Mouse (Mus musculus): ENCODE measurements around the gene Mybpc2. TPM values are rescaled to one million over a fixed set of nuclear protein-coding genes. Genes with fewer than 3 reads are reported as not detected.

Mybpc2 gene
- polyA plus RNA-seq, 2 experiments, result 0.03 to 0.15 TPM

DNA sequence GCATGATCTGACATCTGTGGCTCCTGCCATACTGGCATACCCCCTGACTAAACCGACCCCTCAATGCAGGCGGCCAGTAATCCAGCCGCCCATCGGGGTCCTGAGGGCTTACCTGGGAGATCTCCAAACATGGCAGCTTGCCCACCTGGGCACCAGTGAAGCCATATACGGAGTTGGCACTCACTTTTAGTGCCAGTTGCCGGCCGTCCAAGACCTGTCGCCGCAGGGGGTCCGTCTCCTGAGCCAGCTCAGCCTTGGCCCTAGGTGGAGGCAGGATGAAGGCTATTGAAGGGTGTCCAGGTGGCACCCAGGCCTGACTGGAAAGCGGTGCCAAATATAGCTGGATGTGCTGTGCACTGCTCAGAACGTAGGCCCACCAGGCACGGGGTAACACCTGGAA is 13.0 kb upstream of the Mybpc2 start:
- Histone ChIP-seq H3K4me2 (replicated peaks; ENCODE audit: low read depth, low read length, severe bottlenecking) (no peak overlapping the region), H3K4me3 (replicated peaks; ENCODE audit: low read length) (no peak overlapping the region), H3K4me1 (ENCODE audit: control insufficient read depth, insufficient read depth, low read length) (no peaks in the 10 kb centered on the region), H3K36me3 (ENCODE audit: control insufficient read depth, insufficient read depth, low read length) (peaks cover 97% of the 10 kb centered on the region), H3K9me3 (ENCODE audit: control insufficient read depth, low read length) (no peaks in the 10 kb centered on the region), H3K9ac (ENCODE audit: low read depth, low read length, severe bottlenecking) (no peak overlapping the region), H3K27me3 (ENCODE audit: control insufficient read depth, insufficient read depth, low read length) (no peaks in the 10 kb centered on the region), H3K27ac (replicated peaks; ENCODE audit: low read depth, low read length) (no peak overlapping the region)
- DNase-seq (ENCODE audit: low spot score) (no peak), ATAC-seq (ENCODE audit: low FRiP score, low read depth) (no peak)
- WGBS, result 89% methylated on average over 13 of the region's 13 CpGs
- no peak for TF ChIP-seq POLR2A (IDR thresholded peaks at IDR 0.05; ENCODE audit: borderline replicate concordance, extremely low read depth, insufficient read depth, insufficient read length)

DNA sequence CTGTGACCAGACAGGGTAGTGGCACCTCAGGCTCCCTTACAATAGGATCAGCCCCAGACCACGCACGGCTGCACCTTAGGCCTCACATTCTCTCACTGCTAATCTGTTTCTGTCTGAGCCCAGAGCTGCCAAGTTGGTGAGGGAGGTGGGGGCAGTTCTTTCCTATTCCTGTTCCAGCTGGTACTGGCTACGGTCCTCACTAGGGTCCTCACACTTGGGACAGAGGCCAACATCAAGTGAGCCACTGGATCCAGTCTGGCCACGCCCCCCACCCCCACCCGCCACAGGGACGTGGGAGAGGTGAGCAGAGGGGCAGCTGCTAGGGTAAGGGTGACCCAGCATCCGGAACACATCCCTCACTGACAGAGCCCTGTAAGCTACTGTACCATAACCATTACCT is 12.6 kb upstream of the Mybpc2 start:
- H3K27me3 ChIP-seq (ENCODE audit: control insufficient read depth, insufficient read depth, low read length), result no peaks in the 10 kb centered on the region
- no peak overlapping the region for H3K9ac ChIP-seq (ENCODE audit: low read depth, low read length, severe bottlenecking)
- H3K4me1 ChIP-seq (ENCODE audit: control insufficient read depth, insufficient read depth, low read length), result no peaks in the 10 kb centered on the region
- H3K4me3 ChIP-seq (replicated peaks; ENCODE audit: low read length), result no peak overlapping the region
- no peak overlapping the region for H3K4me2 ChIP-seq (replicated peaks; ENCODE audit: low read depth, low read length, severe bottlenecking)
- H3K27ac ChIP-seq (replicated peaks; ENCODE audit: low read depth, low read length), result no peak overlapping the region
- no peak for TF ChIP-seq POLR2A (IDR thresholded peaks at IDR 0.05; ENCODE audit: borderline replicate concordance, extremely low read depth, insufficient read depth, insufficient read length)
- H3K9me3 ChIP-seq (ENCODE audit: control insufficient read depth, low read length), result no peaks in the 10 kb centered on the region
- ATAC-seq (ENCODE audit: low FRiP score, low read depth) (no peak), DNase-seq (ENCODE audit: low spot score) (no peak)
- WGBS, result 83% methylated on average over 7 of the region's 7 CpGs
- peaks cover 96% of the 10 kb centered on the region for H3K36me3 ChIP-seq (ENCODE audit: control insufficient read depth, insufficient read depth, low read length)

DNA sequence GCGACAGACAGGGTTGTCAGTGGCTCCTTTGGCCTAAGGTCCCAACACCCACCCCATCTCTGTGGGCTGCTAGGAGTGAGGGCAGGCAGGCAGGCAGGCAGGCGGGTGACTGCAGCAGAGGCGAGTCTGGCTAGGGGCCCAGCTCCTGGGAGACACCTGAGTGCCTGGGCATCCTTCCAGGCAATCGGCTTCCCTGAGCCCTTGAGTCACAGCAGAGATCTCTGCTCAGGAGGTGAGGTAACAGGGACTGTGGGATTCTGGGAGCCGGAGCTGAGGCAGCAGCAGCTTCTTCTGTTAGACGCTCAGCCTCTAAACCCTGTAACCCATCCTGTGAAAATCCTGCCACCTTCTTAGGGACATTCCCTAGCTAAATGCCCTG is 12.1 kb upstream of the Mybpc2 start:
- no peak overlapping the region for H3K4me3 ChIP-seq (replicated peaks; ENCODE audit: low read length)
- no peak overlapping the region for H3K4me2 ChIP-seq (replicated peaks; ENCODE audit: low read depth, low read length, severe bottlenecking)
- H3K9me3 ChIP-seq (ENCODE audit: control insufficient read depth, low read length), result no peaks in the 10 kb centered on the region
- no peaks in the 10 kb centered on the region for H3K27me3 ChIP-seq (ENCODE audit: control insufficient read depth, insufficient read depth, low read length)
- H3K9ac ChIP-seq (ENCODE audit: low read depth, low read length, severe bottlenecking), result no peak overlapping the region
- DNase-seq (ENCODE audit: low spot score) (no peak), ATAC-seq (ENCODE audit: low FRiP score, low read depth) (no peak)
- peaks cover 92% of the 10 kb centered on the region for H3K36me3 ChIP-seq (ENCODE audit: control insufficient read depth, insufficient read depth, low read length)
- no peak for TF ChIP-seq POLR2A (IDR thresholded peaks at IDR 0.05; ENCODE audit: borderline replicate concordance, extremely low read depth, insufficient read depth, insufficient read length)
- H3K27ac ChIP-seq (replicated peaks; ENCODE audit: low read depth, low read length), result no peak overlapping the region
- no peaks in the 10 kb centered on the region for H3K4me1 ChIP-seq (ENCODE audit: control insufficient read depth, insufficient read depth, low read length)
- 89% methylated on average over 6 of the region's 6 CpGs for WGBS

- Histone ChIP-seq H3K4me2 (replicated peaks; ENCODE audit: low read depth, low read length, severe bottlenecking) (no peak overlapping the region), H3K4me1 (ENCODE audit: control insufficient read depth, insufficient read depth, low read length) (no peaks in the 10 kb centered on the region), H3K36me3 (ENCODE audit: control insufficient read depth, insufficient read depth, low read length) (peaks cover 85% of the 10 kb centered on the region), H3K9ac (ENCODE audit: low read depth, low read length, severe bottlenecking) (no peak overlapping the region), H3K4me3 (replicated peaks; ENCODE audit: low read length) (no peak overlapping the region), H3K27me3 (ENCODE audit: control insufficient read depth, insufficient read depth, low read length) (no peaks in the 10 kb centered on the region), H3K9me3 (ENCODE audit: control insufficient read depth, low read length) (no peaks in the 10 kb centered on the region), H3K27ac (replicated peaks; ENCODE audit: low read depth, low read length) (no peak overlapping the region)
- ATAC-seq (ENCODE audit: low FRiP score, low read depth), result no peak
- 92% methylated on average over 27 of the region's 27 CpGs for WGBS
- DNase-seq (ENCODE audit: low spot score), result no peak
- no peak for TF ChIP-seq POLR2A (IDR thresholded peaks at IDR 0.05; ENCODE audit: borderline replicate concordance, extremely low read depth, insufficient read depth, insufficient read length)
These were observed 11.5 kb upstream of the Mybpc2 start for GRCm38 (mm10) chr7:44535657-44536589.

DNA sequence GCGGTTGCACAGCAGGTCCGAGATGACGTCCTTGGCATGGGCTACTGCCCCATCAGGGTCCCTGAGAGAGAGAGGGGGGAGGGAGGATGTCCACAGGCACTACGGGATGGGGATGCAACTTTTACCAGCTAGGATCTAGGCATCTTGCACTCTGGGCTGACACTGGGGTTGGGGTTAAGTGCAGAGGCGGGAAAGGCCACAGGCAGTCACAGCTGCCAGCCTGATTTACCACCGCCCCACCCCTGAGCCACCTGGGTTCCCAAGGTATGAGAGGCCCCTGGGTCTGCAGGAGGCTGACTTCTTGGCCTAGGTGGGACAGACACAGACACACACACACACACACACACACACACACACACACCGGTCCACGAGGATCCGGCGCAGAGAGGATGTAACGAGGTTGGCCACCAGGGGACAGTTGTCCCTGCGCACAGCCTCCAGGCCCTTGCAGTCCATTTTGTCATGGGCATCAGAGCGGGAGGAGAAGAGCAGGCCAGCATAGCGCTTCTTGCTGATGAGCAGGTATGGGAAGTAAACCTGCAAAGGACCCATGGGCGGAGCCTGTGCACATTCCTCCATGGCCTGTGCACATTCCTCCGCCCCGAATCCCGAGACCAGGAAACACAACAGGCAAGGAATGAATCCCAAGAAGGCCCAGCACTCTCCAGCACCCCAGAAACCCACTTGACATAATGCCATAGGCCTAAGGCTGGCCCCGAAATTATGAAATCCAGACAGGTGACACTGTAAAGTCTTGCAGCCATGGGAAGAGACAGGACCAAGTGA is 10.4 kb upstream of the Mybpc2 start:
- H3K27me3 ChIP-seq (ENCODE audit: control insufficient read depth, insufficient read depth, low read length), result no peaks in the 10 kb centered on the region
- H3K36me3 ChIP-seq (ENCODE audit: control insufficient read depth, insufficient read depth, low read length), result peaks cover 75% of the 10 kb centered on the region
- DNase-seq (ENCODE audit: low spot score) (no peak), ATAC-seq (ENCODE audit: low FRiP score, low read depth) (no peak)
- H3K9ac ChIP-seq (ENCODE audit: low read depth, low read length, severe bottlenecking), result no peak overlapping the region
- TF ChIP-seq POLR2A (IDR thresholded peaks at IDR 0.05; ENCODE audit: borderline replicate concordance, extremely low read depth, insufficient read depth, insufficient read length), result no peak
- no peaks in the 10 kb centered on the region for H3K4me1 ChIP-seq (ENCODE audit: control insufficient read depth, insufficient read depth, low read length)
- no peak overlapping the region for H3K4me3 ChIP-seq (replicated peaks; ENCODE audit: low read length)
- no peaks in the 10 kb centered on the region for H3K9me3 ChIP-seq (ENCODE audit: control insufficient read depth, low read length)
- H3K4me2 ChIP-seq (replicated peaks; ENCODE audit: low read depth, low read length, severe bottlenecking), result no peak overlapping the region
- H3K27ac ChIP-seq (replicated peaks; ENCODE audit: low read depth, low read length), result no peak overlapping the region
- 86% methylated on average over 19 of the region's 19 CpGs for WGBS

Data from limb, embryonic 14.5 days (tissue).